Mouse (Mus musculus): ENCODE results near the gene Coro7. TPM values are rescaled to one million over a fixed set of nuclear protein-coding genes. Genes with fewer than 3 reads are reported as not detected.
"Not testable (repeated sequence)": the region's sequence is repeated elsewhere in the genome, so short reads cannot be mapped to it uniquely, and the experiment has no call there.

Coro7 gene
- polyA plus RNA-seq, 1 experiment, result 391 TPM

- TF ChIP-seq POLR2A (IDR thresholded peaks at IDR 0.05; ENCODE audit: control insufficient read depth, extremely low read depth, insufficient read depth, low read length, poor library complexity) (no peak), CTCF (IDR thresholded peaks at IDR 0.05; ENCODE audit: borderline replicate concordance, control insufficient read depth, extremely low read depth, insufficient read depth, low read length, poor library complexity) (no peak)
- Histone ChIP-seq H3K4me1 (replicated peaks; ENCODE audit: control insufficient read depth, insufficient read depth, low read length) (peaks cover 11% of the 10 kb centered on the region), H3K27ac (ENCODE audit: control insufficient read depth, insufficient read depth, low read length) (peak overlapping the region; percentile 36), H3K27me3 (ENCODE audit: control insufficient read depth, insufficient read depth, low read length) (no peaks in the 10 kb centered on the region), H3K4me3 (ENCODE audit: control insufficient read depth, insufficient read depth, low read length) (peak overlapping the region; percentile 62; the same call in 1 of the 2 replicates), H3K36me3 (ENCODE audit: control insufficient read depth, insufficient read depth, low read length) (peaks cover 1% of the 10 kb centered on the region; the same call in 1 of the 2 replicates)
- WGBS, result 19% methylated on average over 9 of the region's 9 CpGs
- DNase-seq, result no peak
Observed at GRCm38 (mm10) chr16:4683193-4683580, 3.6 kb upstream of the Coro7 start.

- H3K36me3 ChIP-seq (ENCODE audit: control insufficient read depth, insufficient read depth, low read length), result no peaks in the 10 kb centered on the region
- H3K27ac ChIP-seq (ENCODE audit: control insufficient read depth, insufficient read depth, low read length), result no peak overlapping the region; the same call in 1 of the 2 replicates
- DNase-seq, result no peak
- no peak overlapping the region for H3K4me3 ChIP-seq (ENCODE audit: control insufficient read depth, insufficient read depth, low read length)
- WGBS, result 85% methylated on average over 4 of the region's 4 CpGs
- H3K27me3 ChIP-seq (ENCODE audit: control insufficient read depth, insufficient read depth, low read length), result no peaks in the 10 kb centered on the region
- TF ChIP-seq CTCF (IDR thresholded peaks at IDR 0.05; ENCODE audit: borderline replicate concordance, control insufficient read depth, extremely low read depth, insufficient read depth, low read length, poor library complexity) (no peak), POLR2A (IDR thresholded peaks at IDR 0.05; ENCODE audit: control insufficient read depth, extremely low read depth, insufficient read depth, low read length, poor library complexity) (no peak)
- peaks cover 15% of the 10 kb centered on the region for H3K4me1 ChIP-seq (replicated peaks; ENCODE audit: control insufficient read depth, insufficient read depth, low read length)
Observed at GRCm38 (mm10) chr16:4682628-4683179, 3.1 kb upstream of the Coro7 start.

- H3K27ac ChIP-seq (ENCODE audit: control insufficient read depth, insufficient read depth, low read length); H3K4me3 ChIP-seq (ENCODE audit: control insufficient read depth, insufficient read depth, low read length); DNase-seq; H3K36me3 ChIP-seq (ENCODE audit: control insufficient read depth, insufficient read depth, low read length); H3K27me3 ChIP-seq (ENCODE audit: control insufficient read depth, insufficient read depth, low read length): not testable (repeated sequence)
- 92% methylated on average over 3 of the region's 3 CpGs for WGBS
- peaks cover 26% of the 10 kb centered on the region for H3K4me1 ChIP-seq (replicated peaks; ENCODE audit: control insufficient read depth, insufficient read depth, low read length)
Observed at GRCm38 (mm10) chr16:4680922-4681455, 1.4 kb upstream of the Coro7 start.

DNA sequence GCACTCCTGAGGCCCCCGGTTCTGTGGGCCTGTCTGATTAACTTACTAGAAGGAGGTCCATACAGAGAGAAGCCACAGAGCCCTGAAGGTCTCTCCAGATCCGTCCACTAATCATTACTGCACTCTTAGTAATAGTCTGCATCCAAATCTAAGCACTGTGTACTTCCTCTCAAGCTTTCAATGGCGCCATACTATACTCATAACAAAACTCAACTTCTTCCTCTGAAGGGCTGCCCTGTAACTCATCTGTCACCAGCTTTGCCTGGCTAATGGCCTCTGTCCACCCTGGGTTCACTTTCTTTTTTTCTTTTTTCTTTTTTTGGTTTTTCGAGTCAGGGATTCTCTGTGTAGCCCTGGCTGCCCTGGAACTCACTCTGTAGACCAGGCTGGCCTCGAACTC lies 1.5 kb downstream of the Coro7 start:
- 33% methylated on average over 5 of the region's 5 CpGs for WGBS
- no peak overlapping the region for H3K27ac ChIP-seq (ENCODE audit: control insufficient read depth, insufficient read depth, low read length)

GRCm38 (mm10) chr16:4676836-4677235 lies 2.7 kb downstream of the Coro7 start:
- no peak overlapping the region for H3K4me3 ChIP-seq (ENCODE audit: control insufficient read depth, insufficient read depth, low read length)
- no peak for TF ChIP-seq POLR2A (IDR thresholded peaks at IDR 0.05; ENCODE audit: control insufficient read depth, extremely low read depth, insufficient read depth, low read length, poor library complexity)
- TF ChIP-seq CTCF (IDR thresholded peaks at IDR 0.05; ENCODE audit: borderline replicate concordance, control insufficient read depth, extremely low read depth, insufficient read depth, low read length, poor library complexity), result no peak
- H3K27ac ChIP-seq (ENCODE audit: control insufficient read depth, insufficient read depth, low read length), result no peak overlapping the region
- peaks cover 48% of the 10 kb centered on the region for H3K4me1 ChIP-seq (replicated peaks; ENCODE audit: control insufficient read depth, insufficient read depth, low read length)
- WGBS, result 59% methylated on average over 5 of the region's 5 CpGs
- DNase-seq, result no peak
- no peaks in the 10 kb centered on the region for H3K27me3 ChIP-seq (ENCODE audit: control insufficient read depth, insufficient read depth, low read length)
- H3K36me3 ChIP-seq (ENCODE audit: control insufficient read depth, insufficient read depth, low read length), result peaks cover 18% of the 10 kb centered on the region

More for the DNA sequence above, 1.5 kb downstream of the Coro7 start:
- peaks cover 13% of the 10 kb centered on the region for H3K36me3 ChIP-seq (ENCODE audit: control insufficient read depth, insufficient read depth, low read length)
- DNase-seq, result no peak
- H3K27me3 ChIP-seq (ENCODE audit: control insufficient read depth, insufficient read depth, low read length), result no peaks in the 10 kb centered on the region
- TF ChIP-seq CTCF (IDR thresholded peaks at IDR 0.05; ENCODE audit: borderline replicate concordance, control insufficient read depth, extremely low read depth, insufficient read depth, low read length, poor library complexity) (no peak), POLR2A (IDR thresholded peaks at IDR 0.05; ENCODE audit: control insufficient read depth, extremely low read depth, insufficient read depth, low read length, poor library complexity) (no peak)
- H3K4me3 ChIP-seq (ENCODE audit: control insufficient read depth, insufficient read depth, low read length), result 0 out of 2 replicates have a peak overlapping the region, but pooled peaks have one; percentile 1
- peaks cover 46% of the 10 kb centered on the region for H3K4me1 ChIP-seq (replicated peaks; ENCODE audit: control insufficient read depth, insufficient read depth, low read length)

GRCm38 (mm10) chr16:4674091-4674490 lies 5.5 kb downstream of the Coro7 start:
- Histone ChIP-seq H3K4me1 (replicated peaks; ENCODE audit: control insufficient read depth, insufficient read depth, low read length) (peaks cover 48% of the 10 kb centered on the region), H3K4me3 (ENCODE audit: control insufficient read depth, insufficient read depth, low read length) (no peak overlapping the region), H3K27me3 (ENCODE audit: control insufficient read depth, insufficient read depth, low read length) (no peaks in the 10 kb centered on the region), H3K27ac (ENCODE audit: control insufficient read depth, insufficient read depth, low read length) (peak overlapping the region; percentile 95), H3K36me3 (ENCODE audit: control insufficient read depth, insufficient read depth, low read length) (peaks cover 29% of the 10 kb centered on the region)
- under 1% methylated on average over 4 of the region's 4 CpGs for WGBS
- TF ChIP-seq CTCF (IDR thresholded peaks at IDR 0.05; ENCODE audit: borderline replicate concordance, control insufficient read depth, extremely low read depth, insufficient read depth, low read length, poor library complexity) (no peak), POLR2A (IDR thresholded peaks at IDR 0.05; ENCODE audit: control insufficient read depth, extremely low read depth, insufficient read depth, low read length, poor library complexity) (no peak)
- DNase-seq, result peak; percentile 78

DNA sequence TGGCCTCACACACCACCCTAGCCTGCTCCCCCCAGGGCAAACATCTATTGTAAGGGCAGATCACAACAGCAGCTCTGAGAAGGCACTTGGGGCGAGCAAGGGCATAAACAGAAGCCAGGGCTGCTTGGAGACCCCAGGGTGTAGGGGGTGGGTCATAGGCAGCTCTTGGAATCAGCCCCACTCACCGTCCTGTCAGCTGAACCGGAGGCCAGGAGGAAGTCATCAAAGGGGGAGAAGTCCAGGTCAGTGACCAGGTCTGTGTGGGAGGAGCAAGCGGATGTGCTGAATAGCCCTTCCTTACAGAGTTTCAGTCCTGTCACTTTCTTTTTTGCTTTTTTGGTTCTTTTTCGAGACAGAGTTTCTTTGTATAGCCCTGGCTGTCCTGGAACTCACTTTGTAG lies 9.3 kb downstream of the Coro7 start:
- DNase-seq, result no peak
- no peak overlapping the region for H3K4me3 ChIP-seq (ENCODE audit: control insufficient read depth, insufficient read depth, low read length)
- WGBS, result 96% methylated on average over 5 of the region's 5 CpGs
- TF ChIP-seq POLR2A (IDR thresholded peaks at IDR 0.05; ENCODE audit: control insufficient read depth, extremely low read depth, insufficient read depth, low read length, poor library complexity) (no peak), CTCF (IDR thresholded peaks at IDR 0.05; ENCODE audit: borderline replicate concordance, control insufficient read depth, extremely low read depth, insufficient read depth, low read length, poor library complexity) (no peak)
- H3K4me1 ChIP-seq (replicated peaks; ENCODE audit: control insufficient read depth, insufficient read depth, low read length), result peaks cover 19% of the 10 kb centered on the region
- H3K36me3 ChIP-seq (ENCODE audit: control insufficient read depth, insufficient read depth, low read length), result peaks cover 49% of the 10 kb centered on the region
- H3K27ac ChIP-seq (ENCODE audit: control insufficient read depth, insufficient read depth, low read length), result no peak overlapping the region
- H3K27me3 ChIP-seq (ENCODE audit: control insufficient read depth, insufficient read depth, low read length), result no peaks in the 10 kb centered on the region

All from thymus, adult 2 months (tissue).